Mouse (Mus musculus) hindbrain, embryonic 10.5 days (tissue): ENCODE measurements at regions not wholly inside any gene's neighbourhood (a gene's known extent, or its start where the extent isn't known, plus 50 kb on each side); places are given as distances from the start of the nearest gene placed in this dataset.

Experiments
- DNase-seq: peaks from one replicate; pipeline ENCODE4 v3.0.0-alpha.2; 2017; ENCODE audit warnings: low spot score
- H3K27ac ChIP-seq: fragments of 300-500 bp; sonication (generic); 2 replicates; pipeline ENCODE4 v1.5.1; 2016; ENCODE audit warnings: mild to moderate bottlenecking, moderate library complexity
- H3K27me3 ChIP-seq: fragments of 300-500 bp; sonication (generic); 2 replicates; pipeline ENCODE4 v1.6.1; 2016; ENCODE audit warnings: mild to moderate bottlenecking; ENCODE audit not compliant: poor library complexity, insufficient read depth, severe bottlenecking
- H3K36me3 ChIP-seq: fragments of 300-500 bp; sonication (generic); 2 replicates; pipeline ENCODE4 v1.6.1; 2016; ENCODE audit warnings: mild to moderate bottlenecking, moderate library complexity
- H3K4me1 ChIP-seq: fragments of 300-500 bp; sonication (generic); replicated peaks from 2 replicates; pipeline ENCODE4 v1.6.1; 2016; ENCODE audit warnings: mild to moderate bottlenecking
- H3K4me3 ChIP-seq: fragments of 300-500 bp; sonication (generic); 2 replicates; pipeline ENCODE4 v1.5.1; 2016; ENCODE audit warnings: mild to moderate bottlenecking, moderate library complexity
- H3K9me3 ChIP-seq: fragments of 300-500 bp; sonication (generic); 2 replicates; pipeline ENCODE4 v1.6.1; 2016; ENCODE audit warnings: mild to moderate bottlenecking, moderate library complexity
- WGBS: fragments of 180-500 bp; shearing (Covaris S2); methylation state at CpG from one replicate; pipeline ENCODE4 v1.1.7; 2016; 5-methylcytosine and 5-hydroxymethylcytosine counted together

DNA sequence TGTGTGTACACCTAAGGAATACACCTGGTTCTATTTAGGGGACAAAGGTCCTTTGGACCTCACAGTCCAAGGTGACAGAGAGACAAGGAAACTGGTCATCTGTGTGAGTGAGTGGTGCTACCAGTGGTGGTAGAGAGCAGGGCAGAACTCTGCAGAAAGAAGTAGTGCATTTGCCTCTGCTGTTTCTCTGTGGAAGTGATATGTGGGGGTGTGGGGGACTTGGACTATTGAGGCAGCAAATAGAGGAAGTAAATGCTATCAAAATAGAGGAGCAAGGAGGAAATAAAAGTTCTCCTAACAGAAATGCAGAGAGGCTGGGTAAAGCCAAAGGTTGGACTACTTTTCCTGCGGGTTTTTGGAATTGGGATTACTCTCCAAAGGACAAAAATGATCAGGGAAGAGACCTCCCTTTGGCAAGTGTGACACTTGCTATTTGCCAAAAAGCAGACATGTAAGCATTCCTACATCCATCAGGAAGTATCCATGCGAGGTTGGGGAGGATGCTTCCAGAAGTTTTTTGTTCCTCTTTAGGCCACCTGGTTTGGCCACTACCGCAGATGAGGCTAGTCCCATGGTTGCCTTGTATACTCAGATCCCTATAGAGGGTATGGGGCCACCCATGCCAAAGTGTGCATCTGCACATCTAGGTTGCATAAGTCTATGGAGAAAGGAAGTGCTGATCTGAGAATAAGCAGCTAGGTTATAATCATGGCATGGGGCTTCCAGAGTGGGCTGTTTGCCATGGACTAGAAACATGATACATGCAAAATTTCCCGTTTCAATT is 285.0 kb upstream of the Klf4 start:
- WGBS: 88% methylated on average over 4 of the region's 4 CpGs
- Histone ChIP-seq H3K27me3 (no peaks in the 10 kb centered on the region), H3K9me3 (no peaks in the 10 kb centered on the region)

DNA sequence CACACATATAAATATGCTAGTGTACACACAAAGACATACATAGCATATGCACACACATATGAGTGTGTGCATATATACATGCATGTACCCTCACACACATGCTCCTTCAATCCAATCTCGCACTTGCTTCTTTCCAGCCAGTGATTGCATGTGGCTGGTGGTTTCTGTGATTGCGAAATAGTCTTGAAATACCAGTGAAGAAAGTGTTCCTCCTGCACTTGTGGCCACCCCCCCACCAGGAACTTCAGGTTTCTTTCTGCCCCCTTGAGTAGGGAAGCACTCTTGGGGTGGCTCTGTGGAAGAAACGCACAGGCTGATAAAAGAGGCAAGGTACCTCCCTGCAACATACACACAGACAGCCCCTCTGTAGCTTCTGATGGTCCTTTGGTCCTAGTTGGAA is 283.6 kb upstream of the Klf4 start:
- 93% methylated on average over 3 of the region's 3 CpGs for WGBS
- no peaks in the 10 kb centered on the region for H3K36me3 ChIP-seq
- H3K4me3 ChIP-seq: no peak overlapping the region
- H3K9me3 ChIP-seq: no peaks in the 10 kb centered on the region
- H3K4me1 ChIP-seq: no peaks in the 10 kb centered on the region
- H3K27me3 ChIP-seq: no peaks in the 10 kb centered on the region
- no peak for DNase-seq
- no peak overlapping the region for H3K27ac ChIP-seq

More for the DNA sequence above, 285.0 kb upstream of the Klf4 start:
- Histone ChIP-seq H3K36me3 (no peaks in the 10 kb centered on the region), H3K4me3 (no peak overlapping the region), H3K4me1 (no peaks in the 10 kb centered on the region), H3K27ac (no peak overlapping the region)
- no peak for DNase-seq

DNA sequence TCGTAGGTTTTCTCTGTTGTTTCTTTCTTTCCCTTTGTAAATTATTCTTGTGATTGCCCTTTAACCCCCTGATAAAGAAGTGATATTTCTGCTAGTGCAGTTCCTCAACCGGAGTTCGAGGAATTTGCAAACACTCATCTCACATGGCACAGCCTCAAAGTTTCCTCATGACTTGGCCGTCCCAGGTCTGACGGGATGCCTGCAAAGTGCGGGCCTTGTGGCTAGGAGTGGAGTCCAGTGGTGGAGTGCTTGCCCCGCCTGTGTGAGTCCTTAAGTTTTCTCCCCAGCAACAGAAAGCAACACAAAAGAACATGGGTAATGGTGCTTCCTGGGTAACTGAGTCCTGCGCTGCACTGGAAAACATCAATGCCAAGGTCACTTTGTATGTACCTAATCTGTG is 280.6 kb upstream of the Klf4 start:
- no peak overlapping the region for H3K4me3 ChIP-seq
- H3K9me3 ChIP-seq: no peaks in the 10 kb centered on the region
- no peaks in the 10 kb centered on the region for H3K36me3 ChIP-seq
- H3K27ac ChIP-seq: no peak overlapping the region
- H3K4me1 ChIP-seq: no peaks in the 10 kb centered on the region
- WGBS: 89% methylated on average over 8 of the region's 8 CpGs
- H3K27me3 ChIP-seq: no peaks in the 10 kb centered on the region
- no peak for DNase-seq

DNA sequence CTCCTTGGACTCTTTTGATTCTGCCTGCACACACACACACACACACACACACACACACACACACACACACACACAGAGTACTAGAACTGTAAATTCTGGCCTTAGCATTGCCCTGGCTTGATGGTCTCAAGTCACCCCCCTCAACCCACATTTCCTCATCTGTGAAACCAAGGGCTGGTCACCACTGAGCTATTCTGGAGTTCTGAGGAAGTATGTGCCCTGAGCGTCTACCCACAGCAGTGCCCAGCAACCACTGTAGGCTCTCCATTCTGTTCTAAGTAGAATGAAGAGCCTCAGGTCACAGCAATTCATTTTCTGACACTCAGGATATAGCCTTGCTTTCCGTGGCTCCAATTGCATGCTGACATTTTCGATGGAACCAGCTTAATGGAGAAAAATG is 279.4 kb upstream of the Klf4 start:
- no peaks in the 10 kb centered on the region for H3K36me3 ChIP-seq
- H3K9me3 ChIP-seq: no peaks in the 10 kb centered on the region
- H3K27ac ChIP-seq: no peak overlapping the region
- H3K27me3 ChIP-seq: no peaks in the 10 kb centered on the region
- DNase-seq: no peak
- no peaks in the 10 kb centered on the region for H3K4me1 ChIP-seq
- H3K4me3 ChIP-seq: no peak overlapping the region
- WGBS: 82% methylated on average over 3 of the region's 3 CpGs

DNA sequence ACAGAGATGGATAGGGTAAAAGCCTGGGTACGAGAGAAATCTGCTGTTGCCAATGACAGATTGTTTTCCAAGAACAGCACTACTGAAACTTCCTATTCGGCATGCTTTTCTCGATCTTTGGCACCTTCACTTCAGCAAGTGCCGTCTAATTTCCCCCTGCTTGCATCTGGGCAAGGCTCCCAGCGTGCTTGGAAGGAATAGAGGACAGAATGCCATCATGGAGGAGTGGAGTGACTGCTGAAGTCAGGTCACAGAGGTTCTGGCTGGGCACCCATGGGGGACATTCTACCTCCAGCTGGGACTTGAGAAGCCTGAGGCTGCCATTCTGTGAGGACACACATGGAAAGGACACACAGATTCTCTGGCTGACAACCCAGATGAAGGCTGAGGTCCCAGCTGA is 276.2 kb upstream of the Klf4 start:
- DNase-seq: no peak
- no peak overlapping the region for H3K27ac ChIP-seq
- WGBS: 81% methylated on average over 5 of the region's 5 CpGs
- H3K9me3 ChIP-seq: no peaks in the 10 kb centered on the region
- H3K4me3 ChIP-seq: no peak overlapping the region
- H3K27me3 ChIP-seq: no peaks in the 10 kb centered on the region
- peaks cover 9% of the 10 kb centered on the region for H3K4me1 ChIP-seq
- no peaks in the 10 kb centered on the region for H3K36me3 ChIP-seq

DNA sequence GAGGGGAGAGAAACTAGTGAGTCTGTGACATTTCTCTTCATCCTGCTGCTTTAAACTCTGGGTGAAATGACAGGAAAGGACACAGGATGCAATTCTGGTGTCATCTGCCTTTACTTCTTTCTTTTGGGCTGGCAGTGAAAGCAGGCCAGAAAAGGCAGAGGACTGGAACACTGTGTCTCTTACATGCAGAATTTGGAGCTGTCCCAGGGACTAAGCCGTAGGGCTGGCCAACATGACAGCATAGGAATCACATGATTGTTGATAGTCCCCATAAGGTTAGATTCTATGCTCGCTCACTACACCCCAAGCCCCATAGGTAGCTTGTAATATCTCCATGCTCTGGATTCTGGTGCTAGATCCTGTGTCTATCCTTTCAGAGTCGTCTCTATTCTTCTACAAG is 274.5 kb upstream of the Klf4 start:
- 91% methylated on average over 3 of the region's 3 CpGs for WGBS
- Histone ChIP-seq H3K9me3 (no peaks in the 10 kb centered on the region), H3K4me1 (peaks cover 9% of the 10 kb centered on the region), H3K27me3 (no peaks in the 10 kb centered on the region), H3K27ac (no peak overlapping the region), H3K36me3 (no peaks in the 10 kb centered on the region), H3K4me3 (no peak overlapping the region)
- no peak for DNase-seq

DNA sequence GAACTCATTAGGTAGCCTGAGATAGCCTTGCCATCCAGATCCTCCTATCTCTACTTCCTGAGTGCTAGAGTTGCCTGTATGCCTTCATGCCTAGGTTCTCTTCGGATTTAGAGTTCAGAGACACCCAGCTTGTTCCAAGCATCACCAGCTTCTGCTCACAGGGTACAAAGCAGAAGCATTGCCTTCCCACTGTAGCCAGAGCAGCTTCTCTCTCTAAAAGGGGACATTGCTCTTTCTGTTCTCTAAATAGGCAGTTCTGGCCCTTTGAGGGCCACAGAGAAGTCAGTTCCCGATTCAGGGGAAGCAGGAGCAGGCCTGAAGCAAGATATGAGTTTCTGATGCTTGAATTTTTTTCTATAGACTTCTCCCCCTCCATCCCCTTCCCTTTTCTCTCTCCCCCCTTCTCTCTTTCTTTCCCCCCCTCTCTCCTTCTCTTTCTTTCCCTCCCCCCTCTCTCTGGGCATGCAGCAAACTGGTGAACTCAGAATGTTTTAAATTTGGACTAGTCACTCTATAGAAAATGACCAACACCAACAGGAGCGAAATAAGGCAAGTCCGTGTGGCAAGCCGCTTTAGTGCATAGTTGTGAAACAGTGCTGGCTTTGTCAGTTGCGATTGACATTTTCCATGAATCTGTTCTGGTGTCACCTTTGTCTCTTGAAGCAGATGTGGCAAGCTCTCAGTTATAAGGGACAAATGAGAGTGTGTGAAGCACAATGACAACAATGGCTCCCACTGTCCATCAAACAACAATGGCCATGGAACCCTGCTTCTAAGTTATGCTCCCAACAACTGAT is 273.2 kb upstream of the Klf4 start:
- WGBS: 73% methylated on average over 6 of the region's 6 CpGs
- H3K27ac ChIP-seq: peak overlapping the region; percentile 62; the same call in 1 of the 2 replicates
- H3K9me3 ChIP-seq: no peaks in the 10 kb centered on the region
- peak; percentile 10 for DNase-seq
- H3K4me1 ChIP-seq: peaks cover 9% of the 10 kb centered on the region
- no peaks in the 10 kb centered on the region for H3K36me3 ChIP-seq
- no peaks in the 10 kb centered on the region for H3K27me3 ChIP-seq
- no peak overlapping the region for H3K4me3 ChIP-seq

DNA sequence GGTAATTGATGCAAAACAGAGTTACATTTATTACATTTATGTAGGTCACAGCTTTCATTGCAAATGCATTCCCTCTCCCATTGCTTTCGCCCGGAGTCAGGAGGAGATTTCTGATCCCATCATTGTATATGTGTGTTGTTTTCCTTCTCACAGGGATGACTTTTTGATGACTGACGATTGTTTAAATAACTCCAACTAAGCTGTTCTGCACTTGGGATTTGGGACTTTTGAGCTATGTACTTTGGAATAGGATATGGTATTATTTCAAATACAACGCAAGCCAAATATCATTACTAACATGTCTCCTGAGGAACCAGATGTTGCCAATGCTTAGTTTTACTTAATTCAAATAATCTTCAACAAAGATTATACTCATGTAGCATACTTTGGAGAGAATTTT is 269.8 kb upstream of the Klf4 start:
- Histone ChIP-seq H3K27ac (no peak overlapping the region), H3K36me3 (no peaks in the 10 kb centered on the region), H3K4me3 (no peak overlapping the region), H3K9me3 (no peaks in the 10 kb centered on the region), H3K27me3 (no peaks in the 10 kb centered on the region), H3K4me1 (peaks cover 9% of the 10 kb centered on the region)
- no peak for DNase-seq
- 84% methylated on average over 4 of the region's 4 CpGs for WGBS

DNA sequence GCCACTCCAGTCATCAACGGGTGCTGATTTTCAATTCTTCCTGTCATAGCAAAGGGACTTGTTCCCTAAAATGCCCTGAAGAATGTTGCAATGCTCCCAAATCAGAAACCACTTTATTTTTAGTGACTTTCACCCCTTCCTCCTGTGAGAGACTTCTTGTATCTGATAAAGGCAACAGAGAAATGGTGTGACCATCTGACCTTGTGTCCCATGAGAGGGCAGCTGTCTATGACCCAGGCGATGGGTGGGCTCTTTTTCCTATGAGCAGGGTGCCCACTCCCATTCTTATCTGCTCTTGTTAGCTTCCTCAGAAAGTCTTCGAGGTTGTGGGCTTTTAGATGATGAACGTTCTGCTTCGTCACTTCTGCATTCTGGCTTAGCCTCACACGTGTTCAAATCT is 265.8 kb upstream of the Klf4 start:
- H3K4me3 ChIP-seq: no peak overlapping the region
- H3K4me1 ChIP-seq: no peaks in the 10 kb centered on the region
- DNase-seq: no peak
- H3K36me3 ChIP-seq: no peaks in the 10 kb centered on the region
- WGBS: 85% methylated on average over 6 of the region's 6 CpGs
- no peaks in the 10 kb centered on the region for H3K27me3 ChIP-seq
- no peak overlapping the region for H3K27ac ChIP-seq
- H3K9me3 ChIP-seq: no peaks in the 10 kb centered on the region

DNA sequence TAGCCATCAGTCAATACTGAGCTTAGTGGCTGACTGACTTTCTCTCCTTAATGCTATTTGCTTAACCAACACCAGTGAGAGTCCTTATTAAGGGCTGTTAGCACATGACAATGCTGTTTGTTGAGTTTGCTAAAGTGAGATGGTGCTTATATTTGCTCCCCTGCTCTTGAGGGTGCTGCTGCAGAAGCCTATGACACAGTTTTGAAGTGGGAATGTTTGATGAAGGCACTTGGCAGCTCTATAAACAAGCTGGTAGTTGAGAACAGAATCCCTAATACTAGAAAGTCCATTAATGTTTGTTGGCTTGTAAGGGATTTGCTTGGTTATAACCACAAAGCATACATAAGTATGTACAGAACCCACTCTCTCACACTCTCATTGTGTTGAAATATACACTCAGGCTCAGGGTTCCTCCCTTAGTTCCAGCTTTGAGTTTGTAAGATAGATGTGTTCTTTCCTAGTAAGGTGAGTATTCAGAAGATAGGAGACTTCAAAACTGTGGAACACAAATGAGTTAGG is 249.1 kb upstream of the Klf4 start:
- Histone ChIP-seq H3K4me3 (no peak overlapping the region), H3K36me3 (no peaks in the 10 kb centered on the region), H3K27ac (no peak overlapping the region), H3K4me1 (no peaks in the 10 kb centered on the region), H3K9me3 (no peaks in the 10 kb centered on the region), H3K27me3 (no peaks in the 10 kb centered on the region)
- DNase-seq: no peak

DNA sequence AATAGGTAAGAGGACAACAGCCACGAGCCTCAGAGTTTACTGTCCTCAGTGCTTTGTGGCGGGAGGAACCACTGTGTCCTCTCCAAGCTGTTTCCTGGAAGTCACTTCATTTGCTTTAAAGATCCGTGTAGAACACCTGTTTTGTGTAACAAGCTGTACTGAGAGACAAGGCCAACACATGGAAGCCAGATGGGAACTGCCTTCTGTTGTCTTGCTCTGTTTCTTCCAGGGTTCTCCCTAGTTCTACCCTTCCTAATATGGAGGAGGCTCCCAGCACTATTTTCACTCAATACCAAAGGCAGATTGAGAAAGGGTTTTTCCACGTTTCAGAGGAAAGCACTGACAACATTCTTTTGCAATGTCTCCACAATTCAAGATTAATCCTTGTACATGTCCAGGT is 247.3 kb upstream of the Klf4 start:
- no peak for DNase-seq

DNA sequence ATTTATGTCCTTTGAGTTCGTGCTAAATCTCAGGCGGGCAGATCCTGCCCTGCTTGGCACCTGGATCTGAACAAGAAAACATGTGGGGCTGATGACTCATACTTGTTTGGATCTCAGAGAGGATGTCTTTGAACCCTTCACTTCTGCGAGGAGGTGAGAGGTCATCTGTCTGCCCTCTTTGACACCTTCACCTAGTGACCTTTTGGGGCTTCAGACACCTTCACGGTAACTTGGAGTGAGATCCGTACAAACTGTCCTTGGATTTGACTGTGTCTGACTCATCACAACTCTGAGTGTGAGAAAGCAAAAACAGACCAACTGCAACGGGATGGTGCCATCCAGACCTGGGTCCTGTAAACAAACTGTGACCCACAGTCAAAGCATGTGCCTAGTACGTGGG is 243.6 kb upstream of the Klf4 start:
- H3K27ac ChIP-seq: no peak overlapping the region
- H3K4me1 ChIP-seq: no peaks in the 10 kb centered on the region
- no peaks in the 10 kb centered on the region for H3K9me3 ChIP-seq
- no peaks in the 10 kb centered on the region for H3K27me3 ChIP-seq
- no peak for DNase-seq
- H3K4me3 ChIP-seq: no peak overlapping the region
- H3K36me3 ChIP-seq: no peaks in the 10 kb centered on the region
- 83% methylated on average over 7 of the region's 7 CpGs for WGBS

More for the DNA sequence above, 247.3 kb upstream of the Klf4 start:
- Histone ChIP-seq H3K4me1 (no peaks in the 10 kb centered on the region), H3K9me3 (no peaks in the 10 kb centered on the region), H3K36me3 (no peaks in the 10 kb centered on the region), H3K4me3 (no peak overlapping the region), H3K27me3 (no peaks in the 10 kb centered on the region), H3K27ac (no peak overlapping the region)
- WGBS: 73% methylated on average over 4 of the region's 4 CpGs

DNA sequence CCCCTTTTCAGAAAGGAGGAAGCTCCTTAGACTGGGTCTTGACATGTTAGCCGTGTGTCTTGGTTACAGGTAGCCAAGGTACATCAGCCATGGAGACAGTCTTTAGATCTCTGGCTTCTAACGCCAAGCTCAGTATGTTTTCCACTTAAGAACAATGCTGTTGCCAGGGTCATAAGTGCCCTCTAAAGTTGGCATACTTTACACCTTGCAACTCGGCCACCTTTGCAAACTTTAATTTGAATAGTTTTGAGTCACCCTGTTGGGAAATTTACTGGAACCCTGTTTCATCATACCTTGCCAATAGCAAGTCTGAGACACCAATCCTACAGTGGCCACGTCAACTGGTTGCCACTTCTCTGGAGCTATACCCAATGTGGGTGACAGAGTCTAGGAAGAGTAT is 242.3 kb upstream of the Klf4 start:
- no peaks in the 10 kb centered on the region for H3K36me3 ChIP-seq
- no peaks in the 10 kb centered on the region for H3K27me3 ChIP-seq
- no peaks in the 10 kb centered on the region for H3K9me3 ChIP-seq
- H3K4me1 ChIP-seq: no peaks in the 10 kb centered on the region
- WGBS: 86% methylated on average over 4 of the region's 4 CpGs
- no peak overlapping the region for H3K27ac ChIP-seq
- no peak for DNase-seq
- H3K4me3 ChIP-seq: no peak overlapping the region
